Mouse (Mus musculus): ENCODE results near the gene Erf.
"Not testable (repeated sequence)": the region's sequence is repeated elsewhere in the genome, so short reads cannot be mapped to it uniquely, and the experiment has no call there.

Gene Erf

GRCm38 (mm10) chr7:25267301-25267750 is 16.8 kb upstream of the Erf start, which contains the start of gene Cic:
Gene Cic (plus strand): TSS chr7:25267704.
- DNase-seq: peak; percentile 99

DNA sequence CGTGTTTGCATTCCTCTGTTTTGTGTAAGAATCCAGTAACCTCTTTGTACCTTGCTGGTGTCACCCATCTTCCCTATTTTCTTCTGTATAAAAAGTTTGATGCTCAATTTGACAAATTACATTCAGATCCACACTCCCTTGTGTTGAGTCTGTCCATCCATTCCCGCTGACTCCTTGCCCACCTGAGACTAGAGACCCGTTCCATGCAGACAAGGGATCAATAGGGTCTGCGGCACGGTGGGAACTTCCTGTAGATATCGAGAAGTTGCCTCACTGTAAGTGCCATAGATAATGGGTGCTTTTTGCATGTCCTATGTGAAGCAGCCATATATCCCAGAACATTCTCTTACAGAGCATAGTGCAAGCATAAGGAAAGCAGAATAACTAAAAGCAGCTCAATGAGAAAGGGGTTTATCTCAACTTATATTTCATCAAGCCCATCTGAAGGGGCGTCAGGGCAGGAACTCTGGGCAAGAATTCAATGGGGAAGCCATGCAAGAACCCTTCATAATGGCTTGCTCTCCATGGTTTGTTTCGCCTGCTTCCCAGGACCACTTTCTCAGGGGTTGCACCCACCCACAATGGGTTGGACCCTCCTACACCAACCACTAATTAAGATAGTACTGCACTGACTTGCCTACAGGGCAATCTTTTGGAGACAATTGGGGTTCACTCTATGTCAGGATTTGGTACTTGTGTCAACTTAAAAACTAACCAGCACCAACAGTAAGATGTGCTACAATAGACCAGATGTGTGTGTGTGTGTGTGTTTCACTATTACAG is 15.8 kb upstream of the Erf start:
- DNase-seq: no peak

- DNase-seq: not testable (repeated sequence)
Measured at GRCm38 (mm10) chr7:25265743-25266142, 15.2 kb upstream of the Erf start.

DNA sequence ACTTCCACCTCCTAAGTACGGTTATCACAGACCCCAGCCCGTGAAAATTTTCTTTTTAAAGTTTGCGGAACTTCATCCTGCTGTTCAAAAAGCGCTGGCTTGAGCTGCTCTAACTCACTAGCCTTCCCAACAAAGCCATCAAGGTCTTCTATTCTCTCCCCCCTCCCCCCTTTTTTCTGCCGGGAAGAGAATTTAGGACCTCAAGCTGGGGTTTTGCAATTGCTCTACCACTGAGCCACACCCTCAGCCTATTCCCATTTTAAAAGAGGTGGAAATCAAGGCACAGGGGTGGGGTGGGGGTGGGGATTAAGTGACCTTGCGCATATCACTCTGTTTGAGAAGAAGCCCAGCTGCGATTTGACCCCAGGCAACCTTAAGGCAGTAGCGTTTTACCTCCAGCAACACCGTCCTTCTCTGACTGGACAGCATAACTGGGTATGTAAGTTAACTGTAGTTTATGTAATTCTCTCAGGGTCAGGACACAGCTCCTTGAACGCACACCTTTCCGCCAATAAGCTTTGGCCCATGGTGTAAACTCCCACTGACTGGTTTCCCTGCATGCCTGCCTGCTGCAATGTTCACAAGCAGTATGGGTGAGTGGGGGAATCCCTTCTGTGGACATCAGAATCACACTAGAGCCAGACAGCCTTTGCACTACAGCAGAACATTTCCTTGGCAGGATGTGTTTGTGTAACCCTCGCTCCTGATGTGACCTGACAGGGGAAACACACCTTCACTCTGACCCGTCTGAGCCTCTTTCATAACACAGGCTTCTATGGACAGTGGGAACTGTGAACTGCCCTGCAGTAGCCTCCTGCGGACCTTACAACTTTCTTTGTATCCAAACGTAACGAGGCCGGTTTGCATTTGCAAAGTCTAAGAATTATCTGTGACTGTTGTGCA is 13.7 kb upstream of the Erf start:
- no peak for DNase-seq

DNA sequence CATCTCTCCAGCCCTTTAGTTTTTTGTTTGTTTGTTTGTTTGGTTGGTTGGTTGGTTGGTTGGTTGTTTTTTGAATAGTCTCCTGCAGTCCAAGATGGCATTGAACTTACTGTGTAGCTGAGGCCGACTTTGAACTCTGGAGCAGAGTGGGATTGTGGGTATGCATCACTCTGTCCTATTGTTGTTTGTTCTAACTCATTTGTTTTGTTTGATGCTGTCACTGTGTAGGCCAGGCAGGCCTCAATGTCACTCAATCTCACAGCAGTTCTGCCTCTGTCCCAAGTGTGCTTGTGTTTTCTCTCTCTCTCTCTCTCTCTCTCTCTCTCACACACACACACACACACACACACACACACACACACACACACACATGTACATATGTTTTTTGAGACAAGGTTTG is 11.3 kb upstream of the Erf start:
- DNase-seq: no peak

- DNase-seq: peak in 1 of 2 experiments; percentile 33
Measured at GRCm38 (mm10) chr7:25251822-25252221, 1.3 kb upstream of the Erf start.

DNA sequence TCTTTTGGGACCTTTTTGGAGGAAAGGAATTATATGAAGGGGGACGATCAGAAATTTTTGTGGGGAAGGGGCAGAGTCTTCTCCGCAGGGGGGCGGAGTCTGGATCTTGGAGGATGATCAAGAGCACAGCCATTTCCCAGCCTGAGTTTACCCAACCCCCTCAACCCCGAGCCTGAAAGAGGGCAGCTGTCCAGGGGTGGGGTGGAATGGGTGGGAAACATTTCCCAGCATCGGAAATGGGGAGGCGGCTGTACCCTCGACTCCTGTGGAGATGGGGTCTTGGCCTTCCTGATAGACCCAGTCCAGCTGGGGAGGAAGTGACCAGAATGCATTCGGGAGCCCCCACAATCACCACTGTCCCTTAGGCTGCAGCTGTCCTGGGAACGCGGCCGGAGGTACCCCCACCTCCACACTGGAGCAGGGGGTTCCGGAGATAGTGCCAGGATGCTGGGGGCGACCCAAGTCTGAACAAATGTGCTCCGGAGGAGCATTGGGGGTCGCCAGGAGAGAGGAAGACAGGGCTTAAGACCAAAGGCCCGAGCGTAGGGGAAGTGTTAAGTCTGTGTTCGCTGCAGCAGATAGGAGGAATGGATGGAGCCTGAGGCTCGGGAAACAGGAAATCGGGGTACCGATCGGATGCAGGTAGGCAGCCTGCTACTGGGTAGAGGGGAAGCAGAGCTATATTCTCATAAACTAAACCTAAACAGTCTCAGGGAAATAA is 670 bp upstream of the Erf start:
- peak; percentile 62 to 80 for DNase-seq

- DNase-seq: peak; percentile 70 to 77
Measured at GRCm38 (mm10) chr7:25249314-25250140, 1.0 kb downstream of the Erf start.

GRCm38 (mm10) chr7:25248846-25249313 is 1.7 kb downstream of the Erf start:
- DNase-seq: peak; percentile 51

DNA sequence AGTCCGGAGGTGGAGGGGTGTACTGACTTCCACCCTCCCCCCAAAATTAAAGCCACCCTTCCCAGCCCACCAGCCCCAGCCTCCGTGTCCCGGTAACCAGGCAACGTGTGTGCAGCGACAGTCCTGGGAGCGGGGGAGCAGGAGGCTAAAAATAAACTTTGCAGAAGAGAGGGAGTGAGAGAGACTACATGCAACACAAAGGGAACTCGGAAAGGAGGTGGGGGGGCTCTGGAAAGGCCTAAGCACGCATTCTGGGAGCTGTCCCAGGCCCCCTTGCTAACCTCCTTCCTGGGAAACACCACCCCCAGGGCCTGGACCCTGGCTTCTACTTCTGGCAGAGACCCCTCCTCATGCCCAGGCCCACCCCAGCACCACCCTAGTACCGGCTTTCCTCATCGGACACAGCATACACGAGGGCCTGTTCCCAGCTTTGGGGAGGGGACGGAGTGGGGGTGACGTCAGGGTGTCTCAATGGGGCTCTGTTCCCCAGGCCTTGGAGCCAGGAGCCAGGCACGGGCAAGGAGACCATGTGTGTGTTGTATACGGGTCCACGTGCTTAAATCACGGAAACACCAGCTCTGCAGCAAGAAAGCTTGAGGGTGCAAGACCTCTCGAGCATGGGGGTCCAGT is 2.4 kb downstream of the Erf start:
- peak in 1 of 2 experiments; percentile 48 for DNase-seq

DNA sequence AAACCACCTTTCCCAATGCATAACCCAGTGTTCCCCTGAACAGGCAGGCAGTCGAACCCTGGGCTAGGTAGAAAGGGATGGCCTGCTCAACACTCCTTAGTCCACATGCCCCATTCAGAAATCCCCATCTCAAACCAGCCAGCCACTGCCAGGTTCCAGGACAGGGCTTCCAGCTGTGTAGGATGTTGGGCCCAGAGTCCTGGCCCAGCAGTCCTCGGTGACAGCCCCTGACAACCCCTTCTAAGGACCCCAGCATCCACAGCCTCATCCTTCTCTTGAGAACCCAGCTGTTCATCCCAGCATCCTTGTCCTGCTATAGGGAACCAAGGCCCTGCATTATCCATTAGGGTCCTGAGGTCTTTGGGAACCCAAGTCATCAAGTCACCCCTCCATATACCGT is 3.1 kb downstream of the Erf start:
- no peak for DNase-seq

- DNase-seq: peak; percentile 42 to 49
Measured at GRCm38 (mm10) chr7:25246759-25247137, 3.8 kb downstream of the Erf start.

DNA sequence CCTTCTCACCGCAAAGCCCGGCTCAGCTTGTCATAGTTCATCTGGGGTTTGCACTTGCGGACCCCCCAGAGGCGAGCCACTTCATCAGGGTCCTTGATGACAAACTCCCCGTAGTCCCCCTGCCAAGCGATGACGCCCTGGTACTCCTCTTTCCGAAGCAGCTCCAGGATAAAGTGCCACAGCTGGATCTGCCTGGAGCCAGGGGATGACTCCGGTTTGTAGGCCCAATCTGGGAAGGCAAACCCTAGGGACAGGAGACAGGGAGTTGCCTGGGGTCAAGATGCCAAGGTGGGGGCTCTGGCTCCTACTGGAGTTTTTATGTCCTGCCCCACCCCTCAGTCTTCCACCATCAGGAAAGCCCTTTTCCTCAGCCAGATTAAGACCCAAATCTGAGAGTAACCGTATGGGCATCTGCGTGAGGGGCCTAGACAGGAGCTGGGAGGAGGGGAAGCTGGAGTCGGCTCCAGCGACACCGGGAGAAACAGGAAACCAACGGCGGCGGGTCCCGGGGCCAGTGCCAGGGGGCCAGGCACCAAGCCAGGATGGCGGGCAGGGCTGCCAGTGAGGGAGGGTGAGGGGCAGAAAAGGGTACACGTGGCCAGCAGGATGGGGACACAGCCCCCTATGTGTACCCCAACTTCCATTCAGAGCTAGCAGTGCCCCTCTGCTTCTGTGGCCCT is 4.3 kb downstream of the Erf start:
- peak; percentile 70 to 74 for DNase-seq

GRCm38 (mm10) chr7:25244562-25245369 is 5.8 kb downstream of the Erf start:
- no peak for DNase-seq

DNA sequence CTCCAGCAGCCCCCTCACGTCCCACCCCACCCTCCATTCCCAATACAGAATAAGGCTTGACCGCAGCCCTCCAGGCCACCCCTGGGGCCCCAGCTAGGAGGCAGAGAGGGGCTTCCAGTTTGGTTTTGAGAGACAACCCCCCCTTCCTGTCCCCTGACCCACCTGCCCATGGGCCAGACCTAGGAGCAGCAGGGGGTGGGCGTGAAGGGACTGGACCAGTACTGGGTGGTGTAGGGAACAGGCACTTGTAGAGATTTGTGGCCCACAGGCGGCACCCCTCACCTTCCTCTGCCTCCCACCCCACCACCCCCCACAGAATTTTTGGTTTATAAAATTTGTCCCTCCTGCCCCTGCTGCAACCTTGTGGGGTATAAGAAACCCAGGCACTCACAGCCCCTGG is 7.2 kb downstream of the Erf start:
- DNase-seq: no peak

DNA sequence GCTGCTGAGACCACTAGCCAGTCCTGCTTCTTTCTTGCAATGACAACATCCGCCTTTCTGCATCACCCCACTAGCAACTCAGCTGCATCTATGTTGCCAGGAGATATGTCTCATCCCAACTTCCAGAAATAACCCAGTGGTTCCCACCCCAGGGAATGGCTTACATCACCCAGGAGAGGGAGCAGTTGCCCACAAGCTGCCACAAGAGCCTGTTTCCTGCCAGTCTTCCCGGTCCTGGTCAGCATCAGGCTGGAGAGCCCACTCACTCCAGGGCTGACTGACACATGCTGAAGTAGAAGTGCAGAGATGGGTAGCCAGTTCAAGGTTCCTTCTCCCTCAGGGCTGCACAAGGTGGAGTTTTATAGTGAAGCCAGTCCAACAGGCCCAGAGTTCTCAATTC is 9.5 kb downstream of the Erf start:
- DNase-seq: peak in 1 of 2 experiments; percentile 48

GRCm38 (mm10) chr7:25240631-25241030 is 9.9 kb downstream of the Erf start:
- no peak for DNase-seq

- DNase-seq: peak; percentile 87 to 88
Measured at GRCm38 (mm10) chr7:25238829-25239623, 11.5 kb downstream of the Erf start.

All from cerebellum, postnatal 14 days (tissue).